Mouse (Mus musculus): ENCODE measurements around the gene Rnf151. TPM values are rescaled to one million over a fixed set of nuclear protein-coding genes. Genes with fewer than 3 reads are reported as not detected.

Rnf151 gene
- polyA plus RNA-seq (2017; shearing (Covaris generic)): not detected

GRCm38 (mm10) chr17:24717943-24718342 is at the start of gene Rnf151, which contains the start of gene Rps2:
Gene Rnf151, minus strand, starts transcription at chr17:24718063.
Gene Rps2, plus strand, starts transcription at chr17:24718116.

GRCm38 (mm10) chr17:24752415-24753394 is 34.8 kb upstream of the Rnf151 start, which contains the start of gene Hs3st6:
Gene Hs3st6, plus strand, starts transcription at chr17:24752988.

GRCm38 (mm10) chr17:24736330-24737051 is 18.6 kb upstream of the Rnf151 start, which contains the start of gene Msrb1:
Gene Msrb1, plus strand, starts transcription at chr17:24736642.

GRCm38 (mm10) chr17:24727618-24728017 is 9.8 kb upstream of the Rnf151 start, which contains the start of gene Rpl3l:
Gene Rpl3l, plus strand, starts transcription at chr17:24727820.

GRCm38 (mm10) chr17:24724184-24724583 is 6.3 kb upstream of the Rnf151 start, which contains the start of gene Ndufb10:
Gene Ndufb10, minus strand, starts transcription at chr17:24724478.

GRCm38 (mm10) chr17:24706982-24707800 is 10.7 kb downstream of the Rnf151 start, which contains the start of gene Tbl3:
Gene Tbl3, minus strand, starts transcription at chr17:24707660.

GRCm38 (mm10) chr17:24696011-24696697 is 21.7 kb downstream of the Rnf151 start, which contains the start of the genes Gfer and Noxo1:
Gene Gfer, minus strand, starts transcription at chr17:24696156.
Gene Noxo1, plus strand, starts transcription at chr17:24696234.

GRCm38 (mm10) chr17:24689251-24690081 is 28.4 kb downstream of the Rnf151 start, which contains the start of gene Syngr3:
Gene Syngr3, minus strand, starts transcription at chr17:24689955.

GRCm38 (mm10) chr17:24669545-24670245 is 48.2 kb downstream of the Rnf151 start, which contains the start of gene Zfp598:
Gene Zfp598, plus strand, starts transcription at chr17:24669687.

Other genes starting within 250 kb of the Rnf151 start
- 58.6 TPM for gene E4f1, start 247.8 kb downstream of the Rnf151 start, polyA plus RNA-seq (2017; shearing (Covaris generic))
- gene Pgp, start 247.7 kb downstream of the Rnf151 start, polyA plus RNA-seq (2017; shearing (Covaris generic)): 2.4 TPM
- not detected for gene Bricd5, start 244.2 kb downstream of the Rnf151 start, polyA plus RNA-seq (2017; shearing (Covaris generic))
- gene Mlst8, start 239.0 kb downstream of the Rnf151 start, polyA plus RNA-seq (2017; shearing (Covaris generic)): 30.8 TPM
- gene Caskin1, start 229.5 kb downstream of the Rnf151 start, polyA plus RNA-seq (2017; shearing (Covaris generic)): 0.15 TPM
- 110 TPM for gene Traf7, start 190.1 kb downstream of the Rnf151 start, polyA plus RNA-seq (2017; shearing (Covaris generic))
- 5.0 TPM for gene Rab26, start 183.9 kb downstream of the Rnf151 start, polyA plus RNA-seq (2017; shearing (Covaris generic))
- 18.9 TPM for gene Pkd1, start 168.2 kb downstream of the Rnf151 start, polyA plus RNA-seq (2017; shearing (Covaris generic))
- 52.7 TPM for gene Tsc2, start 85.4 kb downstream of the Rnf151 start, polyA plus RNA-seq (2017; shearing (Covaris generic))
- gene Nthl1, start 85.4 kb downstream of the Rnf151 start, polyA plus RNA-seq (2017; shearing (Covaris generic)): 6.2 TPM
- not detected for gene Slc9a3r2, start 67.7 kb downstream of the Rnf151 start, polyA plus RNA-seq (2017; shearing (Covaris generic))
- gene Npw, start 59.6 kb downstream of the Rnf151 start, polyA plus RNA-seq (2017; shearing (Covaris generic)): not detected
- 2.3 TPM for gene Zfp598, start 48.4 kb downstream of the Rnf151 start, polyA plus RNA-seq (2017; shearing (Covaris generic))
- gene Syngr3, start 28.1 kb downstream of the Rnf151 start, polyA plus RNA-seq (2017; shearing (Covaris generic)): 0.40 TPM
- 7.7 TPM for gene Gfer, start 21.9 kb downstream of the Rnf151 start, polyA plus RNA-seq (2017; shearing (Covaris generic))
- 1.7 TPM for gene Noxo1, start 21.8 kb downstream of the Rnf151 start, polyA plus RNA-seq (2017; shearing (Covaris generic))
- 71.9 TPM for gene Tbl3, start 10.4 kb downstream of the Rnf151 start, polyA plus RNA-seq (2017; shearing (Covaris generic))
- 660 TPM for gene Rps2, start 53 bp upstream of the Rnf151 start, polyA plus RNA-seq (2017; shearing (Covaris generic))
- gene Ndufb10, start 6.4 kb upstream of the Rnf151 start, polyA plus RNA-seq (2017; shearing (Covaris generic)): 257 TPM
- gene Rpl3l, start 9.8 kb upstream of the Rnf151 start, polyA plus RNA-seq (2017; shearing (Covaris generic)): not detected
- 20.9 TPM for gene Msrb1, start 18.6 kb upstream of the Rnf151 start, polyA plus RNA-seq (2017; shearing (Covaris generic))
- gene Hs3st6, start 34.9 kb upstream of the Rnf151 start, polyA plus RNA-seq (2017; shearing (Covaris generic)): not detected
- not detected for gene Meiob, start 86.2 kb upstream of the Rnf151 start, polyA plus RNA-seq (2017; shearing (Covaris generic))
- 49.6 TPM for gene Hagh, start 122.1 kb upstream of the Rnf151 start, polyA plus RNA-seq (2017; shearing (Covaris generic))
- gene Fahd1, start 132.3 kb upstream of the Rnf151 start, polyA plus RNA-seq (2017; shearing (Covaris generic)): 2.7 TPM
- not detected for gene Igfals, start 147.9 kb upstream of the Rnf151 start, polyA plus RNA-seq (2017; shearing (Covaris generic))
- gene Nubp2, start 168.3 kb upstream of the Rnf151 start, polyA plus RNA-seq (2017; shearing (Covaris generic)): 113 TPM
- 58.4 TPM for gene Spsb3, start 168.6 kb upstream of the Rnf151 start, polyA plus RNA-seq (2017; shearing (Covaris generic))
- gene Eme2, start 177.0 kb upstream of the Rnf151 start, polyA plus RNA-seq (2017; shearing (Covaris generic)): 64.8 TPM
- 40.9 TPM for gene Mrps34, start 177.1 kb upstream of the Rnf151 start, polyA plus RNA-seq (2017; shearing (Covaris generic))
- 69.5 TPM for gene Nme3, start 178.4 kb upstream of the Rnf151 start, polyA plus RNA-seq (2017; shearing (Covaris generic))
- gene Mapk8ip3, start 218.9 kb upstream of the Rnf151 start, polyA plus RNA-seq (2017; shearing (Covaris generic)): 46.1 TPM
- 33.0 TPM for gene Jpt2, start 242.6 kb upstream of the Rnf151 start, polyA plus RNA-seq (2017; shearing (Covaris generic))

All from CD4-positive, CD25-positive, alpha-beta regulatory T cell, adult 9 weeks (primary cell).